Mouse (Mus musculus): ENCODE data around the gene Usp6nl. TPM values are rescaled to one million over a fixed set of nuclear protein-coding genes. Genes with fewer than 3 reads are reported as not detected.

The Usp6nl gene
- total and polyA plus RNA-seq, 2 experiments from 2014 or later, result 7.8 to 16.8 TPM

DNA sequence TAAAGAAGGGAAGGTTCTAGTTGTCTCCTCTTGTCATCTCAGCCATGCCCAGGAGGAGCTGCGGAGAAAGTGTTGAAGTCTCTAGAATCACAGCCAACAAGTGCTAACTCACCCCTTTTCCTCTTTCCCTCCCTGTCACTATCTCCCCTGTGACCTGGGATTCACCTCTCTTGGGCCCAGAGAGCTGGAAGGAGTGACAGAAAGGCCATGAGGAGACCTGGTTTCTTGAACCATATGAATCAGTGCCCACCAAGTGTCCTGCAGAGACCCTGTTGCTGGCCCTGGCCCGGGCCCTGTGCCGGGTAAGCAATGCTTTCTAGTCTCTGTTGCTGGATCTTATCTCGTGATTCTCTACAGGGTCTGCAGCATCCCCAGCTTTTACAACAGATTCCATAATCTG, 155.4 kb downstream of the Usp6nl start:
- 88% methylated on average over 4 of the region's 4 CpGs for WGBS
- Histone ChIP-seq H3K4me1 (ENCODE audit: insufficient read depth, low read length) (peaks cover 14% of the 10 kb centered on the region), H3K36me3 (ENCODE audit: insufficient read depth, low read length) (no peaks in the 10 kb centered on the region), H3K4me2 (ENCODE audit: low read depth, low read length) (no peak overlapping the region), H3K4me3 (ENCODE audit: low read length) (no peak overlapping the region), H3K27ac (no peak overlapping the region), H3K9ac (replicated peaks; ENCODE audit: low read length) (no peak overlapping the region), H3K9me3 (ENCODE audit: low read length) (no peaks in the 10 kb centered on the region), H3K27me3 (ENCODE audit: insufficient read depth, low read length) (no peaks in the 10 kb centered on the region)
- no peak for TF ChIP-seq CTCF (IDR thresholded peaks at IDR 0.05; ENCODE audit: low read depth)
- ATAC-seq (no peak), DNase-seq (ENCODE audit: low spot score) (no peak)

DNA sequence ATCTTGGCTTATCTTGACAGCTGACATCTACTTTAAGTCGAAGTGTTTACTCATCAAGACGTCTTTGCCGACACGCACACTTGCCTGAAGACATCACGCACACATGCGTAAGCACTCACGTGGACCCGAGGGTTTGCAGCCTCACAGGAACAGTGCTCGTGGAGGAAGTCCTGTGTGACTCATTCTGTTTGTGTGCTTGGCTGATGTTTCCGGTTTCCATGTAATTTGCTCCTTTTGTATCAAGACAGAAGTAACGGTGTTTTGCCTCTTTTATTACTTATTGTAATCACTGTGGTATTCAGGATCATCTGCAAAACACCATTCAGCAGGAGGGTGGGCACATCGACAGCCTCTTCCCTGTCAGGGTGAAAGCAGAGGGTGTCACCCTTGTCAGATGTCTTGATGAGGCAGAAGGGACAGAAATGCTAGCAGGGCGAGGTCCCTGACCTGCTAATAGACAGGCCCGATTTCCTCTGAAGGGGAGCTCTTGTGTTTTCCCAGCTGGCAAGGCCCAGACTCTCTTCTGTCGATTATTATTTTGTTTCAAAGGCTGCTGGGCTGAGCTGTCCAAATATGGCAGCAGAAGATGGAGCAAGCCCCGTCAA, 156.0 kb downstream of the Usp6nl start:
- H3K27ac ChIP-seq, result peak overlapping the region; percentile 32; the same call in 1 of the 2 replicates
- no peaks in the 10 kb centered on the region for H3K9me3 ChIP-seq (ENCODE audit: low read length)
- no peaks in the 10 kb centered on the region for H3K27me3 ChIP-seq (ENCODE audit: insufficient read depth, low read length)
- peaks cover 14% of the 10 kb centered on the region for H3K4me1 ChIP-seq (ENCODE audit: insufficient read depth, low read length)
- 0 out of 2 replicates have a peak, but pooled peaks have one; percentile 10 for ATAC-seq
- H3K4me2 ChIP-seq (ENCODE audit: low read depth, low read length), result no peak overlapping the region
- no peak overlapping the region for H3K9ac ChIP-seq (replicated peaks; ENCODE audit: low read length)
- WGBS, result 42% methylated on average over 16 of the region's 16 CpGs
- no peak overlapping the region for H3K4me3 ChIP-seq (ENCODE audit: low read length)
- H3K36me3 ChIP-seq (ENCODE audit: insufficient read depth, low read length), result no peaks in the 10 kb centered on the region
- TF ChIP-seq CTCF (IDR thresholded peaks at IDR 0.05; ENCODE audit: low read depth), result no peak
- peak; percentile 40 for DNase-seq (ENCODE audit: low spot score)

GRCm38 (mm10) chr2:6478966-6479391, 156.5 kb downstream of the Usp6nl start:
- Histone ChIP-seq H3K4me1 (ENCODE audit: insufficient read depth, low read length) (peaks cover 19% of the 10 kb centered on the region), H3K27ac (peak overlapping the region; percentile 32; the same call in 1 of the 2 replicates), H3K4me3 (ENCODE audit: low read length) (no peak overlapping the region), H3K4me2 (ENCODE audit: low read depth, low read length) (no peak overlapping the region), H3K36me3 (ENCODE audit: insufficient read depth, low read length) (no peaks in the 10 kb centered on the region), H3K27me3 (ENCODE audit: insufficient read depth, low read length) (no peaks in the 10 kb centered on the region), H3K9ac (replicated peaks; ENCODE audit: low read length) (no peak overlapping the region), H3K9me3 (ENCODE audit: low read length) (no peaks in the 10 kb centered on the region)
- TF ChIP-seq CTCF (IDR thresholded peaks at IDR 0.05; ENCODE audit: low read depth), result no peak
- 23% methylated on average over 13 of the region's 13 CpGs for WGBS
- ATAC-seq (peak; percentile 50; the same call in 1 of the 2 replicates), DNase-seq (ENCODE audit: low spot score) (peak; percentile 62)

- DNase-seq (ENCODE audit: low spot score), result no peak
- peaks cover 20% of the 10 kb centered on the region for H3K4me1 ChIP-seq (ENCODE audit: insufficient read depth, low read length)
- WGBS, result 58% methylated on average over 5 of the region's 5 CpGs
These were observed 157.2 kb downstream of the Usp6nl start for GRCm38 (mm10) chr2:6479620-6480019.

GRCm38 (mm10) chr2:6481966-6482365, 159.5 kb downstream of the Usp6nl start:
- Histone ChIP-seq H3K4me3 (ENCODE audit: low read length) (no peak overlapping the region), H3K27ac (no peak overlapping the region), H3K4me1 (ENCODE audit: insufficient read depth, low read length) (peaks cover 20% of the 10 kb centered on the region), H3K4me2 (ENCODE audit: low read depth, low read length) (no peak overlapping the region), H3K9ac (replicated peaks; ENCODE audit: low read length) (no peak overlapping the region), H3K9me3 (ENCODE audit: low read length) (no peaks in the 10 kb centered on the region), H3K27me3 (ENCODE audit: insufficient read depth, low read length) (no peaks in the 10 kb centered on the region), H3K36me3 (ENCODE audit: insufficient read depth, low read length) (no peaks in the 10 kb centered on the region)
- no peak for DNase-seq (ENCODE audit: low spot score)
- 93% methylated on average over 8 of the region's 8 CpGs for WGBS
- no peak for ATAC-seq
- TF ChIP-seq CTCF (IDR thresholded peaks at IDR 0.05; ENCODE audit: low read depth), result no peak

More at GRCm38 (mm10) chr2:6479620-6480019, 157.2 kb downstream of the Usp6nl start:
- Histone ChIP-seq H3K9ac (replicated peaks; ENCODE audit: low read length) (no peak overlapping the region), H3K9me3 (ENCODE audit: low read length) (no peaks in the 10 kb centered on the region), H3K36me3 (ENCODE audit: insufficient read depth, low read length) (no peaks in the 10 kb centered on the region), H3K27me3 (ENCODE audit: insufficient read depth, low read length) (no peaks in the 10 kb centered on the region), H3K4me3 (ENCODE audit: low read length) (no peak overlapping the region), H3K27ac (no peak overlapping the region), H3K4me2 (ENCODE audit: low read depth, low read length) (no peak overlapping the region)
- TF ChIP-seq CTCF (IDR thresholded peaks at IDR 0.05; ENCODE audit: low read depth), result no peak
- ATAC-seq, result no peak

- Histone ChIP-seq H3K36me3 (ENCODE audit: insufficient read depth, low read length) (no peaks in the 10 kb centered on the region), H3K4me1 (ENCODE audit: insufficient read depth, low read length) (peaks cover 20% of the 10 kb centered on the region), H3K27me3 (ENCODE audit: insufficient read depth, low read length) (no peaks in the 10 kb centered on the region), H3K4me3 (ENCODE audit: low read length) (no peak overlapping the region), H3K4me2 (ENCODE audit: low read depth, low read length) (no peak overlapping the region), H3K27ac (no peak overlapping the region), H3K9me3 (ENCODE audit: low read length) (no peaks in the 10 kb centered on the region), H3K9ac (replicated peaks; ENCODE audit: low read length) (no peak overlapping the region)
- ATAC-seq (no peak), DNase-seq (ENCODE audit: low spot score) (no peak)
- WGBS, result 31% methylated on average over 3 of the region's 3 CpGs
- TF ChIP-seq CTCF (IDR thresholded peaks at IDR 0.05; ENCODE audit: low read depth), result no peak
These were observed 159.9 kb downstream of the Usp6nl start for GRCm38 (mm10) chr2:6482411-6482810.

All from hindbrain, postnatal 0 days (tissue).